Mouse (Mus musculus) kidney, adult 8-10 months (tissue): ENCODE measurements at regions not wholly inside any gene's neighbourhood (a gene's known extent, or its start where the extent isn't known, plus 50 kb on each side); places are given as distances from the start of the nearest gene placed in this dataset.
A peak's percentile ranks its signal among the peaks of the same experiment; 100 is the strongest.

ENCODE experiments used
- DNase-seq, 2 experiments: peaks; one replicate each; pipeline ENCODE4 v3.0.0; 2022

- DNase-seq = no peak
Measured at GRCm38 (mm10) chr8:103824747-103825146, 276.7 kb upstream of the Cdh5 start.

- peak; percentile 54 to 64 for DNase-seq
Measured at GRCm38 (mm10) chr8:103825289-103825688, 276.1 kb upstream of the Cdh5 start.

- no peak for DNase-seq
Measured at GRCm38 (mm10) chr8:103830416-103830815, 271.0 kb upstream of the Cdh5 start.

GRCm38 (mm10) chr8:103839990-103840389 is 261.4 kb upstream of the Cdh5 start:
- DNase-seq = no peak

GRCm38 (mm10) chr8:103845964-103846363 is 255.5 kb upstream of the Cdh5 start:
- DNase-seq = no peak

- DNase-seq = no peak
Measured at GRCm38 (mm10) chr8:103846382-103846976, 254.9 kb upstream of the Cdh5 start.

- no peak for DNase-seq
Measured at GRCm38 (mm10) chr8:103849785-103850184, 251.6 kb upstream of the Cdh5 start.

GRCm38 (mm10) chr8:103851286-103851685 is 250.1 kb upstream of the Cdh5 start:
- DNase-seq = no peak

- no peak for DNase-seq
Measured at GRCm38 (mm10) chr8:103853048-103853447, 248.4 kb upstream of the Cdh5 start.

GRCm38 (mm10) chr8:103855291-103855690 is 246.1 kb upstream of the Cdh5 start:
- DNase-seq = no peak

- DNase-seq = no peak
Measured at GRCm38 (mm10) chr8:103859130-103859529, 242.3 kb upstream of the Cdh5 start.

- DNase-seq = peak; percentile 2 to 4
Measured at GRCm38 (mm10) chr8:103873598-103874502, 227.6 kb upstream of the Cdh5 start.

GRCm38 (mm10) chr8:103874506-103874905 is 226.9 kb upstream of the Cdh5 start:
- no peak for DNase-seq

- DNase-seq = no peak
Measured at GRCm38 (mm10) chr8:103879505-103879904, 221.9 kb upstream of the Cdh5 start.

GRCm38 (mm10) chr8:103880431-103881145 is 220.8 kb upstream of the Cdh5 start:
- DNase-seq = peak in 1 of 2 experiments; percentile 3

- DNase-seq = no peak
Measured at GRCm38 (mm10) chr8:103881146-103881486, 220.3 kb upstream of the Cdh5 start.

GRCm38 (mm10) chr8:103884873-103885780 is 216.3 kb upstream of the Cdh5 start:
- DNase-seq = no peak

- DNase-seq = no peak
Measured at GRCm38 (mm10) chr8:103894589-103894988, 206.8 kb upstream of the Cdh5 start.

GRCm38 (mm10) chr8:103895132-103895531 is 206.3 kb upstream of the Cdh5 start:
- no peak for DNase-seq

- no peak for DNase-seq
Measured at GRCm38 (mm10) chr8:103897463-103897862, 204.0 kb upstream of the Cdh5 start.

GRCm38 (mm10) chr8:103902516-103902915 is 198.9 kb upstream of the Cdh5 start:
- DNase-seq = no peak

GRCm38 (mm10) chr8:103903635-103904034 is 197.8 kb upstream of the Cdh5 start:
- DNase-seq = no peak

GRCm38 (mm10) chr8:103907662-103908061 is 193.8 kb upstream of the Cdh5 start:
- DNase-seq = no peak
